Mouse (Mus musculus): ENCODE data around the gene Usp40. TPM values are rescaled to one million over a fixed set of nuclear protein-coding genes. Genes with fewer than 3 reads are reported as not detected.

The Usp40 gene
- polyA plus RNA-seq, 1 experiment, result 12.0 TPM

Other genes with a start within 250 kb of the Usp40 start
- 2.4 and 5.4 TPM in 2 replicates for gene Sag, start 204.9 kb downstream of the Usp40 start, polyA plus RNA-seq (2012; rRNA removed)
- 44.3 and 47.5 TPM in 2 replicates for gene Dgkd, start 155.3 kb downstream of the Usp40 start, polyA plus RNA-seq (2012; rRNA removed)
- gene Ugt1a10, start 46.8 kb upstream of the Usp40 start, polyA plus RNA-seq (2012; rRNA removed), result not detected in 2 replicates
- gene Ugt1a9, start 62.2 kb upstream of the Usp40 start, polyA plus RNA-seq (2012; rRNA removed), result 0.14 and 0.23 TPM in 2 replicates
- 0.06 and 0.19 TPM in 2 replicates for gene Ugt1a8, start 79.3 kb upstream of the Usp40 start, polyA plus RNA-seq (2012; rRNA removed)
- 8.3 and 11.2 TPM in 2 replicates for gene Ugt1a7c, start 86.5 kb upstream of the Usp40 start, polyA plus RNA-seq (2012; rRNA removed)
- gene Ugt1a6b, start 94.7 kb upstream of the Usp40 start, polyA plus RNA-seq (2012; rRNA removed), result 10.2 and 62.3 TPM in 2 replicates
- gene Ugt1a6a, start 126.3 kb upstream of the Usp40 start, polyA plus RNA-seq (2012; rRNA removed), result 53.7 and 76.4 TPM in 2 replicates
- gene Ugt1a5, start 157.5 kb upstream of the Usp40 start, polyA plus RNA-seq (2012; rRNA removed), result 0.13 and 0.27 TPM in 2 replicates
- 0.16 TPM in 1 of 2 replicates, not detected in the other for gene Ugt1a2, start 192.1 kb upstream of the Usp40 start, polyA plus RNA-seq (2012; rRNA removed)
- gene Dnajb3, start 197.2 kb upstream of the Usp40 start, polyA plus RNA-seq (2012; rRNA removed), result 4.1 and 6.9 TPM in 2 replicates
- gene Ugt1a1, start 203.4 kb upstream of the Usp40 start, polyA plus RNA-seq (2012; rRNA removed), result 1.2 and 1.3 TPM in 2 replicates
- 52.3 and 83.6 TPM in 2 replicates for gene Mroh2a, start 218.4 kb upstream of the Usp40 start, polyA plus RNA-seq (2012; rRNA removed)

All from gonadal fat pad, adult 2 months (tissue).